Comparison of ENCODE assay signal across 17 mouse cellular contexts in genomic region chr2:4998905-4999304, GRCm38 (mm10). TPM values are rescaled to one million over a fixed set of nuclear protein-coding genes. Genes with fewer than 3 reads are reported as not detected.
DNase-seq lines count a peak whose midpoint lies in the region; ATAC-seq and TF ChIP-seq lines count a peak whose summit lies in the region.
"Had no signal": no experiment of that assay in that cellular context is flagged by ENCODE, and none has a peak within 500 bp of the region (broad histone marks: within the 10 kb centered on the region; RNA-seq: fewer than 3 reads in every experiment).

No protein-coding gene starts in this region.

- no peaks in the 10 kb centered on the region for H3K27me3 ChIP-seq in hindbrain, postnatal 0 days (ENCODE audit: insufficient read depth, low read length)
- no peaks in the 10 kb centered on the region for H3K27me3 ChIP-seq in hindbrain, embryonic 16.5 days (replicated peaks; ENCODE audit: control insufficient read depth, insufficient read depth, low read length)
- H3K27me3 ChIP-seq in splenic B cell, adult 2 months (ENCODE audit: control insufficient read depth, insufficient read depth, low read length, poor library complexity, severe bottlenecking) = no peaks in the 10 kb centered on the region

- H3K9ac ChIP-seq in hindbrain, postnatal 0 days (replicated peaks; ENCODE audit: low read length) = no peak overlapping the region
- no peak overlapping the region for H3K9ac ChIP-seq in hindbrain, embryonic 16.5 days (ENCODE audit: low read depth, low read length)

- H3K4me3 ChIP-seq in hindbrain, postnatal 0 days (ENCODE audit: low read length) = no peak overlapping the region
- H3K4me3 ChIP-seq in hindbrain, embryonic 16.5 days (ENCODE audit: low read length) = no peak overlapping the region
- no peak overlapping the region for H3K4me3 ChIP-seq in lung, adult 2 months (replicated peaks; ENCODE audit: extremely low read depth, low read depth, low read length)
- H3K4me3 ChIP-seq: embryonic facial prominence, embryonic 10.5 days had no signal

- H3K9me3 ChIP-seq in hindbrain, postnatal 0 days (ENCODE audit: low read length) = no peaks in the 10 kb centered on the region
- H3K9me3 ChIP-seq in hindbrain, embryonic 16.5 days (ENCODE audit: control insufficient read depth, low read length) = no peaks in the 10 kb centered on the region
- H3K9me3 ChIP-seq: embryonic facial prominence, embryonic 10.5 days had no signal

- no peaks in the 10 kb centered on the region for H3K4me1 ChIP-seq in hindbrain, postnatal 0 days (ENCODE audit: insufficient read depth, low read length)
- H3K4me1 ChIP-seq in hindbrain, embryonic 16.5 days (ENCODE audit: control insufficient read depth, insufficient read depth, low read depth, low read length) = no peaks in the 10 kb centered on the region
- H3K4me1 ChIP-seq in lung, adult 2 months (ENCODE audit: control insufficient read depth, insufficient read depth, low read length) = no peaks in the 10 kb centered on the region
- H3K4me1 ChIP-seq: embryonic facial prominence, embryonic 10.5 days had no signal

- TF ChIP-seq POLR2A in lung, adult 2 months (IDR thresholded peaks at IDR 0.05; ENCODE audit: borderline replicate concordance, extremely low read depth, low read depth, low read length) = no peak

- H3K27ac ChIP-seq in hindbrain, postnatal 0 days = no peak overlapping the region
- H3K27ac ChIP-seq in hindbrain, embryonic 16.5 days (ENCODE audit: low read depth, low read length) = no peak overlapping the region
- H3K27ac ChIP-seq: embryonic facial prominence, embryonic 10.5 days; macrophage had no signal

- H3K36me3 ChIP-seq in hindbrain, postnatal 0 days (ENCODE audit: insufficient read depth, low read length) = no peaks in the 10 kb centered on the region; the same call in 1 of the 2 replicates
- no peaks in the 10 kb centered on the region for H3K36me3 ChIP-seq in hindbrain, embryonic 16.5 days (ENCODE audit: control insufficient read depth, insufficient read depth, low read length)
- H3K36me3 ChIP-seq in splenic B cell, adult 2 months (ENCODE audit: control insufficient read depth, insufficient read depth, low read length, poor library complexity, severe bottlenecking) = no peaks in the 10 kb centered on the region

- no peak overlapping the region for H3K4me2 ChIP-seq in hindbrain, postnatal 0 days (ENCODE audit: low read depth, low read length)
- no peak overlapping the region for H3K4me2 ChIP-seq in hindbrain, embryonic 16.5 days (ENCODE audit: low read length)

- WGBS in hindbrain, postnatal 0 days = 79% methylated on average over 3 of the region's 3 CpGs
- WGBS in hindbrain, embryonic 16.5 days = 79% methylated on average over 3 of the region's 3 CpGs
- WGBS in lung, adult 2 months = 66% methylated on average over 3 of the region's 3 CpGs

- peak; percentile 15 for DNase-seq in hindbrain, postnatal 0 days (ENCODE audit: low spot score)
- DNase-seq in lung, postnatal 10 days = peak; percentile 22
- DNase-seq in lung, adult 2 months = no peak
- DNase-seq in splenic B cell, adult 2 months (ENCODE audit: low read depth, low spot score) = peak; percentile 8
- DNase-seq in right cerebral cortex, adult 18-20 months = no peak
- DNase-seq in adrenal gland, adult 18-20 months (ENCODE audit: low spot score in 2 of 2) = no peak
- DNase-seq: cerebellum, adult 2 months; heart, adult 11 months; heart, postnatal 14 days; thymus, postnatal 25 days had no signal

- no peak for ATAC-seq in hindbrain, postnatal 0 days
- no peak for ATAC-seq in hindbrain, embryonic 16.5 days
- ATAC-seq in common myeloid progenitor, adult 5-6 weeks (replicated peaks; ENCODE audit: low read depth, poor library complexity, severe bottlenecking) = 0 out of 2 replicates have a peak, but pooled peaks have one; percentile 8
- ATAC-seq: inflammation-experienced regulatory T-cells, adult 6 months; midbrain, embryonic 16.5 days had no signal

- peak; percentile 60 for TF ChIP-seq CTCF in hindbrain, postnatal 0 days (IDR thresholded peaks at IDR 0.05; ENCODE audit: low read depth)
- no peak for TF ChIP-seq CTCF in lung, adult 2 months (IDR thresholded peaks at IDR 0.05; ENCODE audit: insufficient read depth, low read length)

RNA-seq across cellular contexts. Expression of gene Mcm10, which starts 13.7 kb away (rescaled TPM):
- 4.9 and 7.7 TPM in 2 replicates for total RNA-seq in hindbrain, postnatal 0 days (2014; rRNA removed)
- 3.9 and 4.8 TPM in 2 replicates for polyA plus RNA-seq in hindbrain, postnatal 0 days (2015; fragmentation: Nextera tagmentation; extraction: Ambion mirVana)
- polyA plus RNA-seq in hindbrain, embryonic 16.5 days (2015; fragmentation: Nextera tagmentation; extraction: Ambion mirVana) = 4.9 and 6.6 TPM in 2 replicates
- 0.45 and 1.2 TPM in 2 replicates for polyA plus RNA-seq in lung, adult 2 months (2012; rRNA removed)
- 72.3 and 89.8 TPM in 2 replicates for total RNA-seq in common myeloid progenitor, adult 5-6 weeks (2017)
- total RNA-seq in adrenal gland, adult 18-20 months (2021) = 1 to 10 TPM; 3.4 to 3.7 TPM

RNA-seq across cellular contexts. Expression of gene Ucma, which starts 23.0 kb away (rescaled TPM):
- 11.9 and 13.2 TPM in 2 replicates for total RNA-seq in hindbrain, postnatal 0 days (2014; rRNA removed)
- polyA plus RNA-seq in hindbrain, postnatal 0 days (2015; fragmentation: Nextera tagmentation; extraction: Ambion mirVana) = 5.3 and 6.2 TPM in 2 replicates
- 2.3 TPM in 2 replicates for polyA plus RNA-seq in hindbrain, embryonic 16.5 days (2015; fragmentation: Nextera tagmentation; extraction: Ambion mirVana)
- polyA plus RNA-seq in lung, adult 2 months (2012; rRNA removed) = 0.22 TPM in 1 of 2 replicates, not detected in the other
- total RNA-seq in common myeloid progenitor, adult 5-6 weeks (2017) = not detected in 2 replicates
- total RNA-seq in adrenal gland, adult 18-20 months (2021) = not detected
- total RNA-seq: heart, postnatal 14 days; neutrophil, adult 5-6 weeks had no signal
- polyA plus RNA-seq: inflammation-experienced regulatory T-cells, adult 6 months; macrophage had no signal

Comparison
In these comparisons a context has a peak if more than half of its experiments do, and no peak if none do; other contexts are left out.
1. DNase-seq: peak in hindbrain, postnatal 0 days (single experiment), lung, postnatal 10 days (single experiment) and splenic B cell, adult 2 months (single experiment); none in lung, adult 2 months (single experiment), right cerebral cortex, adult 18-20 months (single experiment) and adrenal gland, adult 18-20 months (0 of 2).
2. RNA of gene Ucma, which starts 23.0 kb away (total RNA-seq): 11.9 to 13.2 TPM in hindbrain, postnatal 0 days; not detected in common myeloid progenitor, adult 5-6 weeks and not detected in adrenal gland, adult 18-20 months; every median in the first group is over 10 times any median in the second.